Mouse (Mus musculus) embryonic facial prominence, embryonic 14.5 days (tissue): Measurements from ENCODE around the gene Shisa8. TPM values are rescaled to one million over a fixed set of nuclear protein-coding genes. Genes with fewer than 3 reads are reported as not detected.

Source experiments
- ATAC-seq: fragments of 200-750 bp; cut with Nextera tagmentation; 2 replicates; pipeline ENCODE4 v1.8.0; 2017; ENCODE audit warnings: low read depth, moderate number of reproducible peaks, moderate TSS enrichment
- DNase-seq: peaks from one replicate; pipeline ENCODE4 v3.0.0-alpha.2; 2015; ENCODE audit warnings: low spot score
- H3K27ac ChIP-seq: fragments of 300-500 bp; sonication (generic); replicated peaks from 2 replicates; pipeline ENCODE4 v1.5.1; 2014; ENCODE audit warnings: low read depth, mild to moderate bottlenecking, low read length, moderate library complexity
- H3K27me3 ChIP-seq: fragments of 300-500 bp; sonication (generic); replicated peaks from 2 replicates; pipeline ENCODE4 v1.6.1; 2014; ENCODE audit warnings: low read length; ENCODE audit not compliant: control insufficient read depth, insufficient read depth
- H3K36me3 ChIP-seq: fragments of 300-500 bp; sonication (generic); 2 replicates; pipeline ENCODE4 v1.6.1; 2014; ENCODE audit warnings: low read length, mixed read lengths; ENCODE audit not compliant: control insufficient read depth, insufficient read depth
- H3K4me1 ChIP-seq: fragments of 300-500 bp; sonication (generic); 2 replicates; pipeline ENCODE4 v1.6.1; 2014; ENCODE audit warnings: antibody characterized with exemption, low read length; ENCODE audit not compliant: control insufficient read depth, insufficient read depth
- H3K4me2 ChIP-seq: fragments of 300-500 bp; sonication (generic); 2 replicates; pipeline ENCODE4 v1.6.1; 2014; ENCODE audit warnings: low read depth, mild to moderate bottlenecking, low read length, moderate library complexity, mixed read lengths
- H3K4me3 ChIP-seq: fragments of 300-500 bp; sonication (generic); 2 replicates; pipeline ENCODE4 v1.5.1; 2014; ENCODE audit warnings: low read depth, mild to moderate bottlenecking, low read length
- H3K9ac ChIP-seq: fragments of 300-500 bp; sonication (generic); 2 replicates; pipeline ENCODE4 v1.6.1; 2014; ENCODE audit warnings: low read depth, mild to moderate bottlenecking, low read length, moderate library complexity, mixed read lengths
- H3K9me3 ChIP-seq: fragments of 300-500 bp; sonication (generic); 2 replicates; pipeline ENCODE4 v1.6.1; 2016; ENCODE audit warnings: low read length; ENCODE audit not compliant: control insufficient read depth
- WGBS: fragments of 180-500 bp; shearing (Covaris S2); extraction: QIAGEN DNeasy Blood & Tissue Kit; methylation state at CpG from one replicate; pipeline ENCODE4 v1.1.7; 2014; 5-methylcytosine and 5-hydroxymethylcytosine counted together
- polyA plus RNA-seq: library from polyadenylated mRNA; unstranded; fragments of >200 nt; fragmentation: Nextera tagmentation; extraction: Ambion mirVana; gene quantifications from 2 replicates; pipeline ENCODE4 v1.2.1, GENCODE M21; 2014

The Shisa8 gene
- polyA plus RNA-seq, 1 experiment from 2014 or later, result 1.4 TPM

GRCm38 (mm10) chr15:82220003-82220675, 7.5 kb upstream of the Shisa8 start:
- WGBS, result 59% methylated on average over 11 of the region's 12 CpGs
- H3K27ac ChIP-seq, result no peak overlapping the region
- no peak overlapping the region for H3K4me2 ChIP-seq
- no peak for DNase-seq
- no peak for ATAC-seq
- H3K9ac ChIP-seq, result no peak overlapping the region
- H3K9me3 ChIP-seq, result no peaks in the 10 kb centered on the region
- H3K4me1 ChIP-seq, result peaks cover 8% of the 10 kb centered on the region; the same call in 1 of the 2 replicates
- H3K36me3 ChIP-seq, result no peaks in the 10 kb centered on the region
- H3K27me3 ChIP-seq, result peaks cover 44% of the 10 kb centered on the region
- no peak overlapping the region for H3K4me3 ChIP-seq

GRCm38 (mm10) chr15:82218778-82219666, 6.4 kb upstream of the Shisa8 start:
- Histone ChIP-seq H3K9me3 (no peaks in the 10 kb centered on the region), H3K4me1 (0 out of 2 replicates have a peak, but pooled peaks cover 3% of the 10 kb centered on the region), H3K27me3 (peaks cover 43% of the 10 kb centered on the region), H3K9ac (no peak overlapping the region), H3K4me3 (no peak overlapping the region), H3K27ac (no peak overlapping the region), H3K36me3 (no peaks in the 10 kb centered on the region), H3K4me2 (no peak overlapping the region)
- ATAC-seq, result no peak
- DNase-seq, result no peak
- WGBS, result 74% methylated on average over 26 of the region's 26 CpGs

- DNase-seq, result no peak
- Histone ChIP-seq H3K9ac (no peak overlapping the region), H3K27me3 (peaks cover 43% of the 10 kb centered on the region), H3K27ac (no peak overlapping the region), H3K4me1 (0 out of 2 replicates have a peak, but pooled peaks cover 3% of the 10 kb centered on the region), H3K4me3 (no peak overlapping the region), H3K36me3 (no peaks in the 10 kb centered on the region), H3K4me2 (no peak overlapping the region), H3K9me3 (no peaks in the 10 kb centered on the region)
- 35% methylated on average over 9 of the region's 9 CpGs for WGBS
- no peak for ATAC-seq
Measured at GRCm38 (mm10) chr15:82217980-82218379, 5.4 kb upstream of the Shisa8 start.

GRCm38 (mm10) chr15:82217039-82217438, 4.4 kb upstream of the Shisa8 start:
- Histone ChIP-seq H3K4me3 (no peak overlapping the region), H3K4me2 (no peak overlapping the region), H3K9me3 (no peaks in the 10 kb centered on the region), H3K27me3 (peaks cover 51% of the 10 kb centered on the region), H3K9ac (no peak overlapping the region), H3K4me1 (0 out of 2 replicates have a peak, but pooled peaks cover 3% of the 10 kb centered on the region), H3K36me3 (no peaks in the 10 kb centered on the region), H3K27ac (no peak overlapping the region)
- WGBS, result 15% methylated on average over 5 of the region's 7 CpGs
- no peak for DNase-seq
- no peak for ATAC-seq

GRCm38 (mm10) chr15:82216142-82216827, 3.7 kb upstream of the Shisa8 start:
- Histone ChIP-seq H3K9ac (no peak overlapping the region), H3K4me2 (no peak overlapping the region), H3K27me3 (peaks cover 58% of the 10 kb centered on the region), H3K9me3 (no peaks in the 10 kb centered on the region), H3K36me3 (no peaks in the 10 kb centered on the region), H3K4me3 (no peak overlapping the region), H3K27ac (no peak overlapping the region), H3K4me1 (0 out of 2 replicates have a peak, but pooled peaks cover 6% of the 10 kb centered on the region)
- WGBS, result 42% methylated on average over 20 of the region's 20 CpGs
- ATAC-seq (no peak), DNase-seq (no peak)

- no peak for DNase-seq
- Histone ChIP-seq H3K9me3 (no peaks in the 10 kb centered on the region), H3K36me3 (no peaks in the 10 kb centered on the region), H3K4me3 (no peak overlapping the region), H3K27ac (no peak overlapping the region), H3K4me2 (no peak overlapping the region), H3K27me3 (peaks cover 66% of the 10 kb centered on the region), H3K9ac (no peak overlapping the region), H3K4me1 (0 out of 2 replicates have a peak, but pooled peaks cover 6% of the 10 kb centered on the region)
- WGBS, result 27% methylated on average over 11 of the region's 11 CpGs
- ATAC-seq, result no peak
Measured at GRCm38 (mm10) chr15:82215332-82216046, 2.9 kb upstream of the Shisa8 start.

GRCm38 (mm10) chr15:82213222-82213621, 607 bp upstream of the Shisa8 start:
- no peak overlapping the region for H3K4me3 ChIP-seq
- H3K9ac ChIP-seq, result no peak overlapping the region
- H3K4me1 ChIP-seq, result 0 out of 2 replicates have a peak, but pooled peaks cover 6% of the 10 kb centered on the region
- H3K4me2 ChIP-seq, result peak overlapping the region; percentile 85; the same call in 1 of the 2 replicates
- peaks cover 87% of the 10 kb centered on the region for H3K27me3 ChIP-seq
- no peaks in the 10 kb centered on the region for H3K36me3 ChIP-seq
- no peak for ATAC-seq
- no peaks in the 10 kb centered on the region for H3K9me3 ChIP-seq
- DNase-seq, result no peak
- WGBS, result 25% methylated on average over 4 of the region's 4 CpGs
- H3K27ac ChIP-seq, result no peak overlapping the region
